Mouse (Mus musculus) MEL (cell line): ENCODE results near the gene Shb. TPM values are rescaled to one million over a fixed set of nuclear protein-coding genes. Genes with fewer than 3 reads are reported as not detected.

Experiments
- DNase-seq: peaks from one replicate; pipeline ENCODE4 v3.0.0; 2011; ENCODE audit warnings: low read depth, low spot score
- H3K27ac ChIP-seq: 2 replicates; pipeline ENCODE4 v1.5.1; 2012; ENCODE audit warnings: low read depth, mild to moderate bottlenecking, control low read depth, low read length, moderate library complexity; ENCODE audit not compliant: control insufficient read depth
- H3K27me3 ChIP-seq, 2 experiments: fragments of 150-350 bp in 1 of 2; sonication (generic) in 1 of 2; 2 replicates each; pipeline ENCODE4 v1.6.1; 2012; ENCODE audit warnings: low read length in 2 of 2, mild to moderate bottlenecking in 2 of 2, improper control_type of control experiment in 1 of 2, moderate library complexity in 1 of 2; ENCODE audit not compliant: insufficient read depth in 2 of 2, control insufficient read depth in 1 of 2
- H3K36me3 ChIP-seq, 2 experiments: 2 replicates each; pipeline ENCODE4 v1.6.1; 2012 to 2014; ENCODE audit warnings: low read length in 2 of 2, improper control_type of control experiment in 1 of 2, inconsistent platforms in 1 of 2, mild to moderate bottlenecking in 1 of 2; ENCODE audit not compliant: insufficient read depth in 2 of 2, control insufficient read depth in 1 of 2
- H3K4me1 ChIP-seq, 2 experiments: fragments of 150-350 bp in 1 of 2; sonication (generic) in 1 of 2; 2 replicates each; pipeline ENCODE4 v1.6.1; 2012; ENCODE audit warnings: low read length in 2 of 2, improper control_type of control experiment in 1 of 2, mild to moderate bottlenecking in 1 of 2; ENCODE audit not compliant: insufficient read depth in 2 of 2, control insufficient read depth in 1 of 2
- H3K4me3 ChIP-seq, 2 experiments: fragments of 150-350 bp in 1 of 2; sonication (generic) in 1 of 2; 2 replicates each; pipeline ENCODE4 v1.5.1; 2012; ENCODE audit warnings: low read depth in 2 of 2, low read length in 2 of 2, mild to moderate bottlenecking in 2 of 2, moderate library complexity in 2 of 2, control low read depth in 1 of 2, improper control_type of control experiment in 1 of 2; ENCODE audit not compliant: control insufficient read depth in 1 of 2, insufficient read depth in 1 of 2
- H3K79me2 ChIP-seq: 2 replicates; pipeline ENCODE4 v1.6.1; 2012; ENCODE audit warnings: mild to moderate bottlenecking, low read length, moderate library complexity; ENCODE audit not compliant: control insufficient read depth, poor library complexity, insufficient read depth
- H3K9ac ChIP-seq: 2 replicates; pipeline ENCODE4 v1.6.1; 2012; ENCODE audit warnings: low read depth, mild to moderate bottlenecking, control low read depth, low read length, moderate library complexity; ENCODE audit not compliant: control insufficient read depth, poor library complexity, severe bottlenecking
- H3K9me3 ChIP-seq: fragments of 150-350 bp; sonication (generic); replicated peaks from 2 replicates; pipeline ENCODE4 v1.6.1; 2012; ENCODE audit warnings: mild to moderate bottlenecking, low read length, improper control_type of control experiment, moderate library complexity; ENCODE audit not compliant: insufficient read depth
- CHD1 ChIP-seq: IDR thresholded peaks from 2 replicates; pipeline ENCODE4 v1.6.1; 2012; ENCODE audit warnings: low read depth, mild to moderate bottlenecking, inconsistent platforms, low read length, improper control_type of control experiment
- CHD2 ChIP-seq: IDR thresholded peaks from 2 replicates; pipeline ENCODE4 v1.6.1; 2011; ENCODE audit warnings: low read length, improper control_type of control experiment
- CTCF ChIP-seq, 3 experiments: IDR thresholded peaks in 2 of 3; conservative IDR thresholded peaks in 1 of 3; 2 replicates each; pipeline ENCODE4 v1.5.1; 2011 to 2012; ENCODE audit warnings: low read length in 3 of 3, low read depth in 2 of 3, mild to moderate bottlenecking in 2 of 3, improper control_type of control experiment in 1 of 3, inconsistent platforms in 1 of 3, mixed read lengths in 1 of 3, moderate library complexity in 1 of 3; ENCODE audit not compliant: control insufficient read depth in 1 of 3, insufficient read depth in 1 of 3, poor library complexity in 1 of 3, severe bottlenecking in 1 of 3
- E2F4 ChIP-seq: IDR thresholded peaks from 2 replicates; pipeline ENCODE4 v1.6.1; 2011; ENCODE audit warnings: low read depth, low read length, improper control_type of control experiment, borderline replicate concordance
- ELF1 ChIP-seq: IDR thresholded peaks from 2 replicates; pipeline ENCODE4 v1.6.1; 2014; ENCODE audit warnings: low read depth, mild to moderate bottlenecking, inconsistent platforms, low read length, improper control_type of control experiment, moderate library complexity
- EP300 ChIP-seq, 2 experiments: IDR thresholded peaks; 2 replicates each; pipeline ENCODE4 v1.6.1; 2011; ENCODE audit warnings: improper control_type of control experiment in 2 of 2, low read length in 2 of 2, low read depth in 1 of 2, mild to moderate bottlenecking in 1 of 2
- GABPA ChIP-seq: IDR thresholded peaks from 2 replicates; pipeline ENCODE4 v1.6.1; 2012; ENCODE audit warnings: low read depth, mild to moderate bottlenecking, inconsistent platforms, low read length, improper control_type of control experiment, moderate library complexity
- HCFC1 ChIP-seq: IDR thresholded peaks from 2 replicates; pipeline ENCODE4 v1.6.1; 2012; ENCODE audit warnings: low read depth, mild to moderate bottlenecking, inconsistent platforms, low read length, improper control_type of control experiment, moderate library complexity
- MAX ChIP-seq: IDR thresholded peaks from 2 replicates; pipeline ENCODE4 v1.6.1; 2011; ENCODE audit warnings: low read length, improper control_type of control experiment
- MAZ ChIP-seq: IDR thresholded peaks from 2 replicates; pipeline ENCODE4 v1.6.1; 2012; ENCODE audit warnings: low read depth, mild to moderate bottlenecking, inconsistent platforms, low read length, improper control_type of control experiment
- MXI1 ChIP-seq: IDR thresholded peaks from 2 replicates; pipeline ENCODE4 v1.6.1; 2011; ENCODE audit warnings: mild to moderate bottlenecking, low read depth, low read length, improper control_type of control experiment
- MYC ChIP-seq: IDR thresholded peaks from 2 replicates; pipeline ENCODE4 v1.6.1; 2011; ENCODE audit warnings: low read depth, mild to moderate bottlenecking, low read length, improper control_type of control experiment, moderate library complexity
- NELFE ChIP-seq: IDR thresholded peaks from 2 replicates; pipeline ENCODE4 v1.6.1; 2011; ENCODE audit warnings: low read depth, low read length, improper control_type of control experiment
- NRF1 ChIP-seq: IDR thresholded peaks from 2 replicates; pipeline ENCODE4 v1.6.1; 2014; ENCODE audit warnings: low read depth, mild to moderate bottlenecking, inconsistent platforms, low read length, improper control_type of control experiment, moderate library complexity; ENCODE audit not compliant: poor library complexity, insufficient read depth, severe bottlenecking
- POLR2A ChIP-seq, 2 experiments: IDR thresholded peaks; 2 replicates each; pipeline ENCODE4 v1.6.1; 2011 to 2012; ENCODE audit warnings: low read length in 2 of 2, mild to moderate bottlenecking in 2 of 2, control low read depth in 1 of 2, improper control_type of control experiment in 1 of 2, low read depth in 1 of 2, moderate library complexity in 1 of 2; ENCODE audit not compliant: control insufficient read depth in 1 of 2, insufficient read depth in 1 of 2, poor library complexity in 1 of 2
- POLR2AphosphoS2 ChIP-seq: IDR thresholded peaks from 2 replicates; pipeline ENCODE4 v1.6.1; 2011; ENCODE audit warnings: low read length, improper control_type of control experiment
- POLR2AphosphoS5 ChIP-seq: IDR thresholded peaks from 2 replicates; pipeline ENCODE4 v1.6.1; 2012; ENCODE audit warnings: low read depth, borderline replicate concordance, mild to moderate bottlenecking, inconsistent platforms, low read length, moderate library complexity, mixed read lengths
- RCOR1 ChIP-seq: IDR thresholded peaks from 2 replicates; pipeline ENCODE4 v1.6.1; 2012; ENCODE audit warnings: low read depth, mild to moderate bottlenecking, inconsistent platforms, low read length, improper control_type of control experiment
- SMC3 ChIP-seq: IDR thresholded peaks from 2 replicates; pipeline ENCODE4 v1.6.1; 2011; ENCODE audit warnings: low read depth, low read length, improper control_type of control experiment
- TAL1 ChIP-seq: IDR thresholded peaks from 2 replicates; pipeline ENCODE4 v1.6.1; 2012; ENCODE audit warnings: mild to moderate bottlenecking, inconsistent platforms, low read length, moderate library complexity, mixed read lengths
- USF2 ChIP-seq, 2 experiments: IDR thresholded peaks; 2 replicates each; pipeline ENCODE4 v1.6.1; 2011 to 2012; ENCODE audit warnings: improper control_type of control experiment in 2 of 2, low read length in 2 of 2, borderline replicate concordance in 1 of 2, inconsistent platforms in 1 of 2, low read depth in 1 of 2, mild to moderate bottlenecking in 1 of 2; ENCODE audit not compliant: insufficient read depth in 1 of 2
- ZC3H11A ChIP-seq: IDR thresholded peaks from 2 replicates; pipeline ENCODE4 v1.6.1; 2012; ENCODE audit warnings: low read depth, mild to moderate bottlenecking, inconsistent platforms, low read length, improper control_type of control experiment
- ZKSCAN1 ChIP-seq: IDR thresholded peaks from 2 replicates; pipeline ENCODE4 v1.6.1; 2012; ENCODE audit warnings: low read depth, mild to moderate bottlenecking, inconsistent platforms, low read length, improper control_type of control experiment, moderate library complexity
- ZMIZ1 ChIP-seq: IDR thresholded peaks from 2 replicates; pipeline ENCODE4 v1.6.1; 2012; ENCODE audit warnings: low read depth, mild to moderate bottlenecking, inconsistent platforms, low read length, improper control_type of control experiment, moderate library complexity
- polyA plus RNA-seq, 2 experiments: library from polyadenylated mRNA; stranded (reverse) in 1 of 2; unstranded in 1 of 2; fragments of >175 nt in 1 of 2; fragments of >200 nt in 1 of 2; gene quantifications; 2 replicates each; pipeline versions ENCODE4 v1.2.1 to v1.2.4; 2012; ENCODE audit warnings: low replicate concordance in 2 of 2, low read depth in 1 of 2; ENCODE audit not compliant: insufficient read length in 2 of 2, insufficient read depth in 1 of 2, missing spikeins in 1 of 2
- total RNA-seq: library from RNA; depleted of rRNA; stranded (reverse); fragments of 300-350 nt; gene quantifications from 2 replicates; pipeline ENCODE4 v1.2.3, GENCODE M21; 2012

The Shb gene
- total and polyA plus RNA-seq, 3 experiments = 5.2 to 13.9 TPM; not detected in 1

GRCm38 (mm10) chr4:45447196-45447595 lies 85.1 kb downstream of the Shb start:
- no peaks in the 10 kb centered on the region for H3K4me1 ChIP-seq
- H3K27me3 ChIP-seq = no peaks in the 10 kb centered on the region
- no peaks in the 10 kb centered on the region for H3K79me2 ChIP-seq
- H3K9ac ChIP-seq = no peak overlapping the region
- H3K4me3 ChIP-seq = no peak overlapping the region
- no peaks in the 10 kb centered on the region; a peak in 2 of 4 replicates for H3K36me3 ChIP-seq
- TF ChIP-seq SMC3 (no peak), NRF1 (no peak), MAZ (no peak), MAX (no peak), HCFC1 (no peak), TAL1 (no peak), RCOR1 (no peak), POLR2AphosphoS2 (no peak), POLR2A (IDR thresholded peaks at IDR 0.05; ENCODE audit: control insufficient read depth in 1 of 2, insufficient read depth in 1 of 2, low read depth in 1 of 2, low read length in 2 of 2, poor library complexity in 1 of 2) (no peak), USF2 (IDR thresholded peaks at IDR 0.05; ENCODE audit: borderline replicate concordance in 1 of 2, insufficient read depth in 1 of 2, low read depth in 1 of 2, low read length in 2 of 2) (no peak), ELF1 (no peak)
- H3K9me3 ChIP-seq = no peaks in the 10 kb centered on the region
- DNase-seq = no peak
- H3K27ac ChIP-seq = no peak overlapping the region

- H3K4me1 ChIP-seq = no peaks in the 10 kb centered on the region
These were observed 87.0 kb downstream of the Shb start for GRCm38 (mm10) chr4:45445235-45445634.

More at GRCm38 (mm10) chr4:45445235-45445634, 87.0 kb downstream of the Shb start:
- DNase-seq = no peak
- Histone ChIP-seq H3K4me3 (no peak overlapping the region), H3K36me3 (no peaks in the 10 kb centered on the region; a peak in 2 of 4 replicates), H3K79me2 (no peaks in the 10 kb centered on the region), H3K27ac (no peak overlapping the region), H3K27me3 (no peaks in the 10 kb centered on the region), H3K9me3 (no peaks in the 10 kb centered on the region), H3K9ac (no peak overlapping the region)
- TF ChIP-seq POLR2AphosphoS5 (no peak), MYC (no peak), MAX (no peak), MXI1 (no peak), ELF1 (no peak), ZMIZ1 (no peak), ZC3H11A (no peak), CHD2 (no peak), ZKSCAN1 (no peak), CTCF (IDR thresholded peaks at IDR 0.05 in 2 of 3, conservative IDR thresholded peaks at IDR 0.05 in 1 of 3; ENCODE audit: control insufficient read depth in 1 of 3, insufficient read depth in 1 of 3, low read depth in 2 of 3, low read length in 3 of 3, poor library complexity in 1 of 3, severe bottlenecking in 1 of 3) (no peak), CHD1 (no peak), RCOR1 (no peak), E2F4 (no peak), NELFE (no peak), GABPA (no peak), HCFC1 (no peak), EP300 (IDR thresholded peaks at IDR 0.05; ENCODE audit: low read depth in 1 of 2, low read length in 2 of 2) (no peak)
